Mouse (Mus musculus) forebrain, embryonic 16.5 days (tissue): Measurements from ENCODE around the gene Erlin1. TPM values are rescaled to one million over a fixed set of nuclear protein-coding genes. Genes with fewer than 3 reads are reported as not detected.

ENCODE experiments used
- ATAC-seq: fragments of 200-750 bp; cut with Nextera tagmentation; 2 replicates; pipeline ENCODE4 v1.8.0; 2017; ENCODE audit warnings: mild to moderate bottlenecking, moderate library complexity
- H3K27ac ChIP-seq: fragments of 300-500 bp; sonication (generic); 2 replicates; pipeline ENCODE4 v1.5.1; 2014; ENCODE audit warnings: low read length, control low read depth
- H3K27me3 ChIP-seq: fragments of 300-500 bp; sonication (generic); replicated peaks from 2 replicates; pipeline ENCODE4 v1.6.1; 2014; ENCODE audit warnings: low read length; ENCODE audit not compliant: control insufficient read depth, insufficient read depth
- H3K36me3 ChIP-seq: fragments of 300-500 bp; sonication (generic); 2 replicates; pipeline ENCODE4 v1.6.1; 2014; ENCODE audit not compliant: control insufficient read depth, insufficient read depth
- H3K4me1 ChIP-seq: fragments of 300-500 bp; sonication (generic); replicated peaks from 2 replicates; pipeline ENCODE4 v1.6.1; 2014; ENCODE audit warnings: low read length; ENCODE audit not compliant: control insufficient read depth, insufficient read depth
- H3K4me2 ChIP-seq: fragments of 300-500 bp; sonication (generic); 2 replicates; pipeline ENCODE4 v1.6.1; 2014; ENCODE audit warnings: mild to moderate bottlenecking, low read length, control low read depth
- H3K4me3 ChIP-seq: fragments of 300-500 bp; sonication (generic); replicated peaks from 2 replicates; pipeline ENCODE4 v1.5.1; 2014; ENCODE audit warnings: mild to moderate bottlenecking, low read length, control low read depth
- H3K9ac ChIP-seq: fragments of 300-500 bp; sonication (generic); replicated peaks from 2 replicates; pipeline ENCODE4 v1.6.1; 2014; ENCODE audit warnings: low read depth, low read length, control low read depth
- H3K9me3 ChIP-seq: fragments of 300-500 bp; sonication (generic); 2 replicates; pipeline ENCODE4 v1.6.1; 2016; ENCODE audit warnings: low read length; ENCODE audit not compliant: control insufficient read depth
- WGBS: fragments of 180-500 bp; shearing (Covaris S2); extraction: QIAGEN DNeasy Blood & Tissue Kit; methylation state at CpG from one replicate; pipeline ENCODE4 v1.1.7; 2014; 5-methylcytosine and 5-hydroxymethylcytosine counted together
- polyA plus RNA-seq: library from polyadenylated mRNA; unstranded; fragments of >200 nt; fragmentation: Nextera tagmentation; extraction: Ambion mirVana; gene quantifications from 2 replicates; pipeline ENCODE4 v1.2.1, GENCODE M21; 2015

Erlin1 gene
- polyA plus RNA-seq, 1 experiment from 2014 or later: 20.8 TPM

DNA sequence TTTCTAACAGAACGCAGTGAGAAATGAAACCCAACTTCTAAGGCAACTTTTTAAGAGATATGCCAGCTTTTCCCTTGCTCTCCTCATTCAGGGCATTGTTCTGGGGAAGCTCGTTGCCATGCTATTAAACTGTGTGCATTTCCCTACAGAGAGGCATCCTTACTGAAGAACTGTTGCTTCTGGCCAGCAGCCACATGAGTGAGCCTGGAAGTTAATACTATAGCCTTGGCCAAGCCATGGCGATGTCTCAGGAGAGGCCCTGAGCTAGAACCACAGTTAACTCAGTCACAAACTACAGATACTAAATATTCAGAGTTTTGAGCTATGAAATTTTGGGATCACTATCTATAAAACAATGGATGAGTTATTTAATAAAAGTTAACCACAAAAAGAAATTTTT is 33.4 kb upstream of the Erlin1 start:
- no peak for ATAC-seq
- Histone ChIP-seq H3K4me2 (no peak overlapping the region), H3K36me3 (0 out of 2 replicates have a peak, but pooled peaks cover 2% of the 10 kb centered on the region), H3K4me3 (no peak overlapping the region), H3K27me3 (no peaks in the 10 kb centered on the region), H3K9ac (no peak overlapping the region), H3K9me3 (no peaks in the 10 kb centered on the region), H3K4me1 (peaks cover 19% of the 10 kb centered on the region), H3K27ac (no peak overlapping the region)
- WGBS: 79% methylated on average over 3 of the region's 3 CpGs

DNA sequence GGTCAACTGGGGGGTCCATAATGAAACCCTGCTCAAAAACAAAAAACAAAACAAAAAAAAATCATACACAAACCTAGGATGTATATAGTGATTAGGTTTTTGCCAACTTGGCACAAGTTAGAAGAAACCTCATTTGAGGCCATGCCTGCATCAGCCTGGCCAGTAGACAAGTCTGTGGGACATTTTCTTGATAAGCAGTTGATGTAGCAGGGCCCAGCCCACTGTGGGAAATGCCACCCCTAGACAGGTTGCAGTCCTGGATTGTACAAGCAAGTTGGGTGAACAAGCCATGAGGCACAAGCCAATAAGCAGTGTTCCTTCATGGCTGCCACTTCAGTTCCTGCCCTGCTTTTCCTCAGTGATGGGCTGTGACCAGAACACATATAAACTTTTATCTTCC is 31.3 kb upstream of the Erlin1 start:
- peaks cover 15% of the 10 kb centered on the region for H3K36me3 ChIP-seq
- no peak overlapping the region for H3K4me2 ChIP-seq
- no peak overlapping the region for H3K9ac ChIP-seq
- no peaks in the 10 kb centered on the region for H3K9me3 ChIP-seq
- H3K4me3 ChIP-seq: no peak overlapping the region
- no peaks in the 10 kb centered on the region for H3K27me3 ChIP-seq
- H3K27ac ChIP-seq: no peak overlapping the region
- no peak for ATAC-seq
- peaks cover 7% of the 10 kb centered on the region for H3K4me1 ChIP-seq

DNA sequence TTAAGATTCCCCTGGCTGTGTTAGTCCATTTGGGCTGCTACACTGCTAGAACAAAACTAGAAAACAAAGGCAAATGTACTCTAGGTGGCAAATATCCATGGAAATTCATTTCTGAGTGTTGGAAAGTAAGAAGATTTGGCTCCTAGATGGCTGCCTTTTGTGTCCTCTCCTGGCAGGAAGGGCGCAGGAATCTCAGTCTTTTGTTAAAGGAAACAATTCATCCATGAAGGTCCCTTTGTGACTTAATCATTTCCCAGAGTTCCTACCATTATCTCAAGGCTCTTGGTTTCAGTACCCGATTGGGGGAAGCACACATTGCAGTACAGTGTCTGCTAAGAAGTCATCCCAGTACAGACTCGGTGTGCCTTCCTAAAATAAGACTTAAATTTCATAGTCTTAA is 16.7 kb upstream of the Erlin1 start:
- Histone ChIP-seq H3K4me1 (no peaks in the 10 kb centered on the region), H3K36me3 (peaks cover 21% of the 10 kb centered on the region), H3K4me2 (no peak overlapping the region), H3K9me3 (no peaks in the 10 kb centered on the region), H3K27me3 (no peaks in the 10 kb centered on the region), H3K27ac (no peak overlapping the region), H3K9ac (no peak overlapping the region), H3K4me3 (no peak overlapping the region)
- WGBS: 13% methylated on average over 3 of the region's 3 CpGs
- no peak for ATAC-seq

DNA sequence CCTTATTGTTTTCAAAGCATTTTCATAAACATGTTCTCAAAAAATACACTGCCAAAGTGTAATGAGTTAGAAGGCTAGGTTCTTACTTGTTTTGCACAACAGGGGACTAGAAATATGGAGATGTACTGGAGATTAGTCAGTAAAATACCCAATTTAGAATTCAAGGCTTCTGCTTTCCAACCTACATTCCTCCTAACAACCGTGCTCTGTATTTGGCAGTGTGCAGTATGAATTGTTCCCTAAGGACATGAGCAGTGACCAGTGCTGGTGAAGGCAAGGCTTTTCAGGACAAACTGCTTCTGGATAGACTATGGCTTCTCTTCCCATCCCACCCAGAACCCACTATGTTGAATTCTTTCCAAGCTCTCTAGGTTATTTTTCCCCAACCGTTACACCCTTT is 11.3 kb upstream of the Erlin1 start:
- 89% methylated on average over 2 of the region's 2 CpGs for WGBS
- no peak overlapping the region for H3K4me3 ChIP-seq
- no peak overlapping the region for H3K27ac ChIP-seq
- no peaks in the 10 kb centered on the region for H3K27me3 ChIP-seq
- no peak overlapping the region for H3K9ac ChIP-seq
- no peaks in the 10 kb centered on the region for H3K9me3 ChIP-seq
- no peaks in the 10 kb centered on the region for H3K4me1 ChIP-seq
- ATAC-seq: no peak
- no peak overlapping the region for H3K4me2 ChIP-seq
- H3K36me3 ChIP-seq: peaks cover 16% of the 10 kb centered on the region

DNA sequence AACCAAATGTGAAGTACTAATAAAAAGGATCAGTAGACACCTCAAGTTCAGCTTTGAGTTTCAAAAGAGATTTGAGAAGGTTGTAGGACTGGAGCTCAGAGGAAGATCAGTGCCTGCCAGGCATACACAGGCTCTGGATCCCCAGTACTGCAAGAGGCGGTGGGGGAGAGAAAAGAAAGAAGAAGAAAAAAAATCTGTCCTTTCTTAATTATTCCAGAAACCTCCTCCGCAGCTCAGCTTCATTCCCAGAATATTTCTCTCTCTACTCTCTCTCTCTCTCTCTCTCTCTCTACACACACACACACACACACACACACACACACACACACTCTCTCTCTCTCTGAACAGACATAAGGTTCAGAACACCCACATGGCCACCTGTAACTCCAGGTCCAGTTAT is 10.4 kb upstream of the Erlin1 start:
- no peaks in the 10 kb centered on the region for H3K27me3 ChIP-seq
- no peaks in the 10 kb centered on the region for H3K4me1 ChIP-seq
- no peak overlapping the region for H3K9ac ChIP-seq
- H3K4me3 ChIP-seq: no peak overlapping the region
- H3K9me3 ChIP-seq: no peaks in the 10 kb centered on the region
- peaks cover 17% of the 10 kb centered on the region for H3K36me3 ChIP-seq
- no peak overlapping the region for H3K4me2 ChIP-seq
- H3K27ac ChIP-seq: no peak overlapping the region
- 92% methylated on average over 2 of the region's 2 CpGs for WGBS
- no peak for ATAC-seq

DNA sequence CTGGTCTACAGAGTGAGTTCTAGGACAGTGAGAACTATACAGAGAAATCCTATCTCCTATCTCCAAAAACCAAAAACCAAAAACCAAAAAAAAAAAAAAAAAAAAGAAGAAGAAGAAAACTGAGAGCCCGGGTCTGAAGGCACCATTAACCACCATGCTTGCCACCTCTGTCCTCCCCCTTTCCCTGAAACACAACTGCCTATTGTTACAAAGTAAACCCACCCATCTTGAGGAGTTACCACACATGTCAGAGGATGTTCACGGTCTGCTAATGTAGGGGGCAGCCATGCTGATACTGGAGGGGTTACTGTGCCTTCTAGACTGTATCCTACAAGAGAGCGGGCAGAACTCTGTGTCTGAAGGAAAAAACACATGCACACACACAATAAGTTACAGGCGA is 7.4 kb upstream of the Erlin1 start:
- Histone ChIP-seq H3K9ac (no peak overlapping the region), H3K36me3 (peaks cover 13% of the 10 kb centered on the region), H3K9me3 (no peaks in the 10 kb centered on the region), H3K4me1 (no peaks in the 10 kb centered on the region), H3K4me2 (no peak overlapping the region), H3K27me3 (no peaks in the 10 kb centered on the region), H3K27ac (no peak overlapping the region), H3K4me3 (no peak overlapping the region)
- no peak for ATAC-seq
- 93% methylated on average over 4 of the region's 4 CpGs for WGBS

DNA sequence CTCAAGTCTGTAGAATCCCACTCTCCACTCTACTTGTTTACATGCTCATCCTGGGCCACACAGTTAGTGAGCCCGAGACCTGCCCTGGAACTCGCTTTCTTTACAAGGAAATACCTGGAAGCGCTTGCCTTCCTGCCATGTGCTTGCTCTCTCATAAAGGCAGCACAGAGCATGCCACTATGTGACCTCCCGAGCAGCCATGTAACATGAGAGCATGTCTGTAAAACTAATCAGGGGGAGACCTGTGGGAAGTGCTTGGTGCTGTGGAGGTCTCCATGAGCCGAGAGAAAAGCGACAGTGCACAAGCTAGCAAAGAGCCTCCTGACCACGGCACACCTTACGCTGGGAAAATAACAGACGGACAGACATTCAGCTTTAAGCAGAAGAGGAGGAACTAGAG is 6.9 kb upstream of the Erlin1 start:
- Histone ChIP-seq H3K27me3 (no peaks in the 10 kb centered on the region), H3K4me2 (no peak overlapping the region), H3K9me3 (no peaks in the 10 kb centered on the region), H3K4me1 (no peaks in the 10 kb centered on the region), H3K9ac (no peak overlapping the region), H3K27ac (no peak overlapping the region), H3K4me3 (no peak overlapping the region), H3K36me3 (peaks cover 13% of the 10 kb centered on the region)
- ATAC-seq: no peak
- WGBS: 94% methylated on average over 9 of the region's 9 CpGs

DNA sequence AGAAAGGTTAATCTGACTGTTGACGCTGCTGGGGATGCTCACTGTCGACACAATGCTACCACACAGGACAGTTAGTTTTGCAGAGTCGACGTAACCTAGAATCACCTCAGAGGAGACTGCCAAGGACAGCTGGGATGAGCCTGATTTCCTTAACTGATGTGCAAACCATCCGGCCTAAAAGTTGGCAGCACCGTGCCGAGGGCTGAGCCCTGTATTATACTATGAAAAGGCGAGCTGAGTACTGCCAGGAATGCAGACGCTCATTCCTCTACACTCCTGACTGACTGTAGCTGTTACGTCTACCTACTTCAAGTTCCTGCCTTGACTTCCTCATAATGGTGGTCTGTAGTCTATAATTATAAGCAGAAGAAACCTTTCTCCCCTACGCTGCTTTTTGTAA is 5.4 kb upstream of the Erlin1 start:
- Histone ChIP-seq H3K9me3 (no peaks in the 10 kb centered on the region), H3K4me3 (no peak overlapping the region), H3K36me3 (peaks cover 13% of the 10 kb centered on the region), H3K27me3 (no peaks in the 10 kb centered on the region), H3K27ac (no peak overlapping the region), H3K4me2 (no peak overlapping the region), H3K9ac (no peak overlapping the region), H3K4me1 (peaks cover under 1% of the 10 kb centered on the region)
- 83% methylated on average over 11 of the region's 11 CpGs for WGBS
- no peak for ATAC-seq

DNA sequence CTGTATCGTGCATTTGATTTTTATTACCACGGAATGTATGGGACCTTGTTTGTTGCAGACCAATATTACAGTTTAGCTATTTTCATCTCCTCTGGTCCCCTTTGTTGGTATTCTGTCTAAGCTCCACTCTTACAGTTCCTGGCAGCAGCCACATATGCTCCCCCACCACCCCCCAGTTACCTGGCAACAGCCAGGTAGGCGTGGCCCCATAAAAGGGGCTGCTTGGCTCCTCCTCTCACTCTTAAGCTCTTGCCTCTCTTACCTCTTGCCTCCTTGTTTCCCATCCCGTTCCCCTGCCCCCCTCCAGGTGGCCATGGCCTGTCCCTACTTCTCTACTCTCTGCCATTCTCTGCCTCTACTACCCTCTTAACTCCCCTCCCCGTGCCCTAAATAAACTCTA is 1.6 kb upstream of the Erlin1 start:
- no peaks in the 10 kb centered on the region for H3K9me3 ChIP-seq
- H3K4me2 ChIP-seq: no peak overlapping the region
- ATAC-seq: no peak
- H3K27me3 ChIP-seq: no peaks in the 10 kb centered on the region
- H3K9ac ChIP-seq: no peak overlapping the region
- WGBS: 57% methylated on average over 5 of the region's 5 CpGs
- no peak overlapping the region for H3K4me3 ChIP-seq
- no peak overlapping the region for H3K27ac ChIP-seq
- H3K36me3 ChIP-seq: peaks cover 5% of the 10 kb centered on the region; the same call in 1 of the 2 replicates
- H3K4me1 ChIP-seq: peaks cover 18% of the 10 kb centered on the region

DNA sequence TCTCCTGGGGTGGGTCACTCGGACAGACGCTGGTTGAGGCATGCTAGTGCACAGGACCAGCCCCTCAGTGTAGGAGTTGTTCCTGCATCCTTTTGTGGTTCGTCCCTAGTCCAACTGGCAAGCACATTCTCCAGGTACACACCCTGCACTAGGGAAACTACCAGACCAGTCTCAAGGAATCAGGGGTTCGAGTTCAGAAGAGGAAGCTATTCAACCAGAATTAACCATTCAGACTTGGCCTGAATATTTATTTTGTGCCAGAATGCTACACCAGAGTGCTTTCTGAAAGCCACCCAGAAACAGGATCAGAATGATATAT is 288 bp upstream of the Erlin1 start:
- Histone ChIP-seq H3K4me1 (peaks cover 18% of the 10 kb centered on the region), H3K4me3 (peak overlapping the region; percentile 87)
- no peak for ATAC-seq

More for the DNA sequence above, 288 bp upstream of the Erlin1 start:
- Histone ChIP-seq H3K27ac (peak overlapping the region; percentile 52), H3K9me3 (no peaks in the 10 kb centered on the region), H3K4me2 (peak overlapping the region; percentile 74), H3K36me3 (peaks cover 5% of the 10 kb centered on the region; the same call in 1 of the 2 replicates), H3K9ac (peak overlapping the region; percentile 85), H3K27me3 (no peaks in the 10 kb centered on the region)
- WGBS: 5% methylated on average over 4 of the region's 4 CpGs
